Mouse (Mus musculus) gonadal fat pad, adult 2 months (tissue): ENCODE results near the gene Tmem120b. TPM values are rescaled to one million over a fixed set of nuclear protein-coding genes. Genes with fewer than 3 reads are reported as not detected.
"Not testable (repeated sequence)": the region's sequence is repeated elsewhere in the genome, so short reads cannot be mapped to it uniquely, and the experiment has no call there.

Experiments
- DNase-seq: peaks from one replicate; pipeline ENCODE4 v3.0.0-alpha.2; 2012; ENCODE audit warnings: low read depth
- polyA plus RNA-seq: library from polyadenylated mRNA; depleted of rRNA; stranded (reverse); fragments of >200 nt; gene quantifications from 2 replicates; pipeline ENCODE4 v1.2.3, GENCODE M21; 2012

The Tmem120b gene
- polyA plus RNA-seq, 1 experiment, result 66.6 TPM

DNA sequence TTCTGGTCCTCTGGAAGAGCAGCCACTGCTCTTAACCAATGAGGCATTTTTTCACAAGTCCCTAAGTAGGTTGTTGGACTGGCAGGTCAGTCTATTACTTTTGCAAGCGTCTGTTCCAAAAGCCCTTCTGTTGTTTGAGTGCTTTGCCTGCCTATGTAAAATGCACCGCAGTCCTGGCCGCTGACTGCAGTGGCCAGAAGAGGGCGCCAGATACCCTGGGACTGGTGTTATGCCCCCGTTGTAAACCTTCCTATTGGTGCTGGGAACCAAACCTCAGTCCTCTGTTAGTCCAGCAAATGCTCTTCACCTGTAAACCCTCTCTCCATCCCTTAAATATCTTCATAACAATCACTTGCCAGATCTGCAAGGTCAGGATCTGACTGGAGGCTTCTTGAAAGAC lies 16.5 kb upstream of the Tmem120b start:
- DNase-seq, result no peak

DNA sequence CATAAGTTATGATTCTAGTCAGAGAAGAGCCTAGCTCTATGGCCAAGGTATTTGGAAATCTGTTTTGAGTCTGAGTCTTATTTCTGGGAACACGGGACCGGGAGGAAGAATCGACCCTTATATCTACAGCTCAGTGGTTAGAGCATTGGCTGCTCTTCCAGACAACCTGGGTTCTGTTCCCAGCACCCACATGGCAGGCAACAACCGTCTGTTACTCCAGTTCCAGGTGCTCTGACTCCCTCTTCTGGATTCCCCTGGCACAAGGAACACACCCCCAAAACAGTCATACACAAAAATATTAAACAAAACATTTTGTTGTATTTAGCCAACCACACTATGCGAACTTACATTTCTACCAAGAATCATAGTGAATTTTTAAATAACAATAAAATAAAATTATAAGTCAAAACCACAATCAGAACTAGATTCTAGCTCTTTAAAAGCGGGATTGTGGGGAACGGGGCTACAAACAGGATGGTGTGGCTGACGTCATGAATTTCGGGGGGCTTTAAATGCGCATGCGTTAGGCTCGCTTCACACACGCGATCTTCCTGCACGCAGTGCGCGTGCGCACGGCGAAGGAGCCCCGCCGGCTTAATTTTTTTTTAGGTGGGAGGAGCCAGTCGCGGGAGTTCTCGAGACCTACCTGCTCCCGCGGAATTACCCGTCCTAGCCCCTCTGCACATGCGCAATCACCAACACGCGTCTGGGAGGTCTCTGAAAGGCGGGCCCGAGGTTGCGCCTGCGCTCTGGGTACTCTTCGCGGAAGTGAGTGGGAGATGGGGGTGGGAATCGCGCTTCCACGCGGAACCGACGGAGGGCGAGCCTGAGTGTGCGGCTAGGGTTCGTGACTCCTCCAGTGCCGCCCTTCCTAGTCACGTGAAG lies 10.6 kb upstream of the Tmem120b start:
- peak; percentile 96 for DNase-seq

DNA sequence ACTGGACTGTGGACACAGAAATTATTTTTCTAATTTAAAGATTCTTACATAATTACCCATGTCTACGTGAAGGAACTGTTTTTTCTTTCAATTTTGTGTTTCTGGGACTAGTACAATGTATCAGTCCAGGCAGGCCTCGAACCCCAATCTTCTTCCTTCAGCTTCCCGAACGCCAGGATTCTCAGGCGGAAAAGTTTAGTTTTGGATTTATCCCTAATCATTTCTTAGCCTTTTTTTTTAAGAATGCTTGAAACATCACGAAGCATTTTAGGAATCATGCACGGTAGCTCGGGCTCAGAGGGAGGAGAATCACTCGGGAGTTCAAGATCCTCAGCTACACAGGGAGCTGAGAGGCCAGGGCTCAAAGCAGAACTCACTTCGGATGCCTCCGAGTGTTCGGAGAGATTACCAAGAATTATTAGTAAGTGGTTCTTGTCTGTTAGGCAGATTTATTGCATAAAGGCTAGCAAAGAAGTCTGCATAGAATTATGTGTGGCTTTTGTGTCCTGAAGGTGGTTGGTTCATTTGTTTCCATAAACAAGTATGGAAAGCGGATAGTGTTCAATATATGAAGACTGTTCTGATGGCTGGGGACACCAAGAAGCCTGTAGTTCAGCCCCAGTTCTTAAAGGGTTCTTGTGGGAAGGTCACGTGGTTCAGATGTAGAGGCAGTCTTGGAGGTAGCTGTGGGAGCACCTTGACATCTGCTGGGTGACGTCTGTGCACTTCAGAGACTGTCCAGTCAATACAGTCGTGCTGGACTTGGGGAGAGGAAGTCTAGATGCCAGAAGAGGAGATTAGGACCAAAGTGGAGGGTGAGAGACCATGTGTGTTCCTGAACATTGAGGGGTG lies 9.7 kb upstream of the Tmem120b start:
- no peak for DNase-seq

DNA sequence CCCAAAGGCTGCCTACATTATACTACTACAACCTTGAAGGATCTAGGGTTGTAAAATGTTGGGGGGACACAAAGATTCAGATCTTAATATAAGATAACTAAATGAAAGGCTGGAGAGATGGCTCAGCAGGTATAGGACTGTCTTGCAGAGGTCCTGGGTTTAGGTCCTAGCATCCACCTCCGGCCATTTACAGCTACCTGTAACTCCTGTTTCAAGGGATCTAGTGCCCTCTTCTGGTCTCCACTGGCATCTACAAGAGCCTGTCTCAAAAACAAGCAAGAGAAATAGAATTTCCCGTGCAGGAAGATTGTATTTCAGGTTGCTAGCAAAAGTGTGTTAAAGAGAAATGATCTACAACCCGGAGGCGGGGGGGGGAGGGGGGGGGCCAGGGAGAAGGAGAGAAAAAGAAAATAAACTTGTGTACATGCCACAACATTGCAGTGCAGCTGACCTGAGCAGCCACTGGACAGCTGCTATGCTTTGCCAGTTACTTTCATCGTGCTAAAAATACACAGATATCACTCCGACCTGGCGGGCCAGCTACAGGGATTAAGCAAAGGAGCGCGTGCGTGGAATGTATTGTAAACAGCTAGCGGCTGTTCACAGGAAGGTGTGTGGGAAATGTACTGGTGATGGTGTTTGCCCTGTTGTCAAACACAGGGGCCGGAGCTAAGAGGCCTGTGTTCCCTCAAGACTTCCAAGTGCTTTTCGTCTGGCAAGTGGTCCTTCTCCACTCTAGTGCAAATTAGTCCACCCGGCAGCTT lies 8.3 kb upstream of the Tmem120b start:
- no peak for DNase-seq

DNA sequence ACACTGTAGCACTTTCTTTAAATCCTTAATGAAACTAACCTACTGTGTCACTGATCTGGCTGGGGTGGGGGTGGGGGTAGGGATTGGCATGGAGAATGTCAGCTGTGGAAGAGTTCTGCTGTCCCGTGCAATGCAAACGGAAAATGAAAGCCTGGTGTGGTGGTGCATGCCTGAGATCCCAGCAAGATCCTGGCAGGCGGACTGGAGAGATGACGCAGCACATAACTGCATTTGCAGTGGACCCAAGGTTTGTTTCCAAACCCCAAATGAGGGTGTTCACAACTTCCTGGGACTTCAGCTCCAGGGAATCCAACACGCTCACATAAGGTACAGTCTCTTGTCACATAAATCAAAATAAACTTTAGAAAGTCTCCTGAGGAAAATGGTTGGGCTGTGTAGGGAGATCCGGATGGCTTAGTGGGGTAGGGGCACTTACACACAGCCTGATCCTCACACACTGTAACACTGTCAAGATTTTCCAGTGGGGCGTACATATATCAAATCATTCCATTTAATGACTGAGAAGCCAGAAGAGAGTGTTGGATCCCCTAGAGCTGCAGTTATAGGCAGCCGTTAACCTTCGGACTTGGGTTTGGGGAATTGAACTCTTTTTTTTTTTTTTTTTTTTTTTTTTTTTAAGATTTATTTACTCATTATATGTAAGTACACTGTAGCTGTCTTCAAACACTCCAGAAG lies 7.4 kb upstream of the Tmem120b start:
- no peak for DNase-seq

DNA sequence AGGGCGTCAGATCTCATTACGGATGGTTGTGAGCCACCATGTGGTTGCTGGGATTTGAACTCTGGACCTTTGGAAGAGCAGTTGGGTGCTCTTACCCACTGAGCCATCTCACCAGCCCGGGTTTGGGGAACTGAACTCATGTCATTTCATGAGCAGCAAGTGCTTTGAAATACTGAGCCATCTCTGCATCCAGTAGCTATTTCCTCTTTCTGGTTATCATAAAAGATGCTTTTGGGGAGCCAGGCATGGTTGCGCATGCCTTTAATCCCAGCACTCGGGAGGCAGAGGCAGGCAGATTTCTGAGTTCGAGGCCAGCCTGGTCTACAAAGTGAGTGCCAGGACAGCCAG lies 6.8 kb upstream of the Tmem120b start:
- not testable (repeated sequence) for DNase-seq

DNA sequence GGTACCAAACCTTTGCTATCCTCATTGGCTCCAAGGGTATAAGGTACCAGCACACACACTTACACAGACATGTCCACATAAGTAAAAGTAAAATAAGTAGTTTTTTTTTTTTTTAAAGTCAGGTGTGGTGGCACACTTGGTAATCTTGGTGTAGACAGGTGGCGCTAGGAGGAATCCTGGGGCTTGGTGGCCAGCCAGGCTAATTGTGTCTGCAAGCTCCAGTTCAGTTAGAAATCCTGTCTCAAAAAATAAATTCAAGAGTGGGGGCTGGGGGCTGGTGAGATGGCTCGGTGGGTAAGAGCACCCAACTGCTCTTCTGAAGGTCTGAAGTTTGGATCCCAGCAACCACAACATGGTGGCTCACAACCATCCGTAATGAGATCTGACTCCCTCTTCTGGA lies 5.1 kb upstream of the Tmem120b start:
- DNase-seq, result no peak

DNA sequence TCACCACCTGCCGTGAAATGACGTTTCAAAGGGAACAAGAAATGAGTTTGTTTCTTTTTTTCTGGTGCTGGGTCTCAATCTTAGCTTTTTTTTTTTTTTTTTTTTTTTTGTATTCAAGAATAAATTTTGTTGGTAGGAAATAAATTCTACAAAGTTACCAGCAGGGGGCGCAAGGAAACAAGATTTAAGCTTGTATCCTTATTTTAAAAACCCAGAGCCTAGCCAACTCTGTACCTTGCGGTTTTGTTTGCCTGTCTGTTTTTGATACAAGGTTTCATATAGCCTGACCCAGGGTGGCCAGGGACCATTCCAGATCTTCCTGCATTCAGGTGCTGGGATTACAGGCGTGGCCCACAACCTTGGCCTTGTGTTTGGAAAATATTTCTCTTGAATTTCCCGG lies 4.0 kb upstream of the Tmem120b start:
- DNase-seq, result no peak

DNA sequence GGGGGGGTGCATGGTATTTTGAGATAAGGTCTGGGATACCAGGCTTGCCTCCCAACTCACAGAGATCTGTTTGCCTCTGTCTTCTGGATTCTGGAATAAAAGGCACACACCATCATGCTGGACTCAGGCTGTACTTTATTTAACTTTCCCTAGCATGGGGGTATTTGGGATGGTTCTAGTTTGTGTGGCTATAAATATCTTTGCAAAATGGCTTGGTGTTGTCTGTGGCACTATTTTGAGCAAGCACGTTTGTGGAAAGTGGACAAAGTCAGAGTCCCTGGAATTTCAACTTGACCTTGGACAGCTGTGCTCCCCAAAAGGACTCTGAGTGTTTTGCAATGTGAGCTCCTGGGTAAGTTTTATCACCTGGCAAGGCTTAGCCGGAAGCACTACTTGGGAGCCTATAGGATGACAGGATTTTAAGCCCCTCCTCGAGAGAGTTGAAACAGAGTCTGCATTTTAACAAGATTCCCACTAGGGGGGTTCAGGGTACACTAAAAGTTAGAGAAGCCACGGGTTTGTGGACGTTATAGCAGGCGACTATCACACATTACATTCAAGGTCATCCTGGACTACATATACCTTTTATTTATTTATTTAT lies 720 bp upstream of the Tmem120b start:
- DNase-seq, result no peak

DNA sequence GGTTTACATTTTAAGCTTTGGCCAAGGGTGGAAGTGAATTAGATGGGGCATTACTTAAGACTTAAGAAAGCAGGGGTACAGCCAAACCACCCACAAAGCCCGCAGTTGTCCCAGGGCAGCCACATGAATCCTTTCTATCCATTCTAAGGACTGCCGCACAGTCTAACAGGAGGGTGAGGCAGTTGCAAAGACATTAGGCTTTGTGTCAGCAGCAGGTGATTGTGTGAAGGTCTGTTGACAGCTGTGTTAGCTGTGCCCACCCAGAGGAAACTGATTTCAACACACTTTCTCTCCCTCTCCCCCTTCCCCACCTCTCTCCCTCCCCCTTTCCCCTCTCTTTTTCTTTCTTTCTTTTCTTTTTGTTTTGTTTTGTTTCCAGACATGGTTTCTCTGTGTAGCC lies 499 bp downstream of the Tmem120b start:
- no peak for DNase-seq

DNA sequence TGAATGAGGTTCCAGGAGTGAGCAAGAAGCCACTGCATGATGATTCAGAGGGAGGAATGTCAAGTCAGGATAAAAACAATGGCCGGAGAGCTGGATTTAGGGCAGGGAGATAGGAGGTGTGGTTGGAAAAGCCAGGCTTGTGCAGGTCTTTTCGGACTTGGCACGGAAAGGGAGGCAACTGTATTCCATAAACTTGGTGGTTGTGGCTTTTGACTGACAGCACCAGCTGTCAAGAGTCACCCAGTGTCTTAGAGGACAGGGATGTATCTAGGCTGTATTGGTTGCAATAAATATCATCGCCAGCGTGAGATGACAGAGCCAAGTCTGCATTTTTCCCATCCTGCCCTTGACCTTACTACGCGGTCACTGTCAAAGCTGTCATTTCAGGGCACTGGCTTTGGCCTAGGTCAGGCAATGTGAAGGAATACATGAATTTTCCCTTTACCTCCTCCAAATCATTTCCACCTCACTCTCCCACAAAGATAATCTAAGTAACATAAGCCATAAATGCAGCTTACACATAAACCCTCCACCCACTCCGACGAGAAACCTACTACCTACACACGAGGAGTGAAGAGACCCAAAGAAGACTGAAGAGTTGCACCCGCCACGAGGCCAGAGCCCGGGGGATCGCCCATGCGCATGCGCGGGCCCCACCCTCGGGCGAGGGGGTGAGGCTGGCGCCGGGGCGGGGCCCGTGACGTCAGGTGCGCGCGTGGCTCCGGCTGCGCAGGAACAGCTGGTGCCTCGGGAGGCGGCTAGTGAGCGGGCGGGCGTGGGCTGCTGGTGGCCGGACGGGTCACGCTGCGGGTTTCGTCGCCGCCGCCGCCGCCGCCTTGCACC lies 7.6 kb downstream of the Tmem120b start:
- no peak for DNase-seq

DNA sequence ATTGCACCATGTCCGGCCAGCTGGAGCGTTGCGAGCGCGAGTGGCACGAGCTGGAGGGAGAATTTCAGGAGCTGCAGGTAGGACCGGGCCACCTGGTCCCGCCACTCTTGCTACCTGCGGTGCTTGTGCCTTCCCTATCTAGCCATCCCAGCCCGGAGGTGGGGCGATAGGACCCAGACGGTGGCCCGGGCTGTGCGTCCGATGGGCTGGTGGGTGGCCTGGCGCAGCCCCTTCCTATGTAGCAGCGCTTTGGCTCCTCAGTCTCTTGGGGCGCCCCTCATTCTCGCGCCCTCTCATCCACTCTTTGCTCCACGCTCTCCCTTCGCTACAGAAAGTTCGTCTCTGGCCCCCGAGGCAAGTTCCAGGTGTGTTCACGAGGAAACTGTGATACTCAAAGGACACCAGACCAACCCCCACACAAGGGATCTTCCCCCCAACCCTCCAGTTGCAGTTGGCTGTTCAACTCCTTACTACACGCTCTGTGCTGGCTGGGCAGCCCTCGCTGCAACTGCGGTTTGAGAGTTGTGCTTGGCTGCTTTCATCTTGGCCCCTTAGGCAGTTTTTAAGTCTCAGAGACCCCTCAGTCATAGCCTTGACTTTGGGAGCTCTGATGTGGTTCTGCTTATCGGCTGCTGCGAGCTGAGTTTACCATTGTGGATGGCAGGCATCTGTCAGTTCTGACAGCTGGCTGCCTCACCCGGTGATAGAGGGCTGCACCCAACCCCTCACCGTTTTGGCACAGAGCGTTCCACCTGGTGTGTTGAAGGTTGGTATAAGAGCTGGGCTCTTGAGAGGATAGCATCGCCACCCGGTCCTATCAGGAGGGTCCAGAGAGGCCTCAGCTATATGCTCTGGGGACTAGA lies 8.4 kb downstream of the Tmem120b start:
- no peak for DNase-seq

DNA sequence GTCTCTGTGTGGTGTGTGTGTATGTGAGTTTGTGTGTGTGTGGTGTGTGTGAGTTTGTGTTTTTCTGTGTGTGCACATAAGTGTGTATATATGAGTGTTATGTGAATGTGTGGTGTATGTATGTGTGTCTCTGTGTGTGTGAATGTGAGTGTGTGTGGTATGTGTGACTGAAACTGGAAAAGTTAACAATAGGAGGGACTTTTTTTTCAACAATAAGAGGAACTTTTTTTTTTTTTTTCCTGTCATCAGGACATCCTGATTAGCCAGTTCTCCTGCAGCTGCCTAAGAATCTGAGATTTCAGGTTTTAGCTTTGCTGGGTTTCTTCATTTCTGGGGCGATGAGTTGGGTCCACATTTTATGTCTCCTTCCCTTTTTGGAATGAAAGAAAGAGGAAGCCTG lies 11.4 kb downstream of the Tmem120b start:
- no peak for DNase-seq

DNA sequence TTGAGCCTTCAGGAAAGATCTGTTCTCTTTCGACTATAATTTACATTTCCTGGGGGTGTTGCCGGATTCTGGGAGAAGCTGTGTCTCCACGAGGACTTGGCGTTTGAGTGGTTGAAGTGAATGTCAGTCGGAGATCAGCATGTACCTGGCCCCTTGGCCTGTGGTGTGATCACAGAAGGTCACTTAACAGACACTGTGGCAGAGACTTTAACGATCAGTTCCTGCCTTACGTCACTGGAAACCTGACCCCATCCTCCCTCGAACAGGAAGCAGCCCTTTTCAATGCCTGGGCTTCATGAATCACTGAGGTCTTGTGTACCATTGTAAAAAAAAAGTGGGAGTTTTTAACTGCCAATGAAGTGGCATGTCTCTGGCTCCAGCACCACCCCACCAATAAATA lies 11.8 kb downstream of the Tmem120b start:
- no peak for DNase-seq

DNA sequence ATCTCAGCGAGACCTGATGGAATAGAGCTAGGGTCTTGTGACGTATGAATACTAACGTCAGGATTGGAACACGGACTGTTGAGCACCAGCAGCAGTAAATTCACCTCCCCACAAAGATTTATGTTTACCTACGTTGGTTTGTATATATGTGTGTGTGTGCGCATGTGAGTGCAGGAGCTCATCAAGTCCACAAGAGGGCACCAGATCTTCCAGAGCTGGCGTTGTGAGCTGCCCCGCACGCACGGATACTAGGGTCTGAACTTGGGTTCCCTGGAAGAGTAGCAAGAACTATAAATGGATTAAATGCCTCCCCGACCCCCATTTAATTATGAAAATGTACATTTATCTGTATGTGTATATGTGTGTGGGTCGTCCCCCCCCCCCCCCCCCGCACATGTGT lies 12.3 kb downstream of the Tmem120b start:
- no peak for DNase-seq

DNA sequence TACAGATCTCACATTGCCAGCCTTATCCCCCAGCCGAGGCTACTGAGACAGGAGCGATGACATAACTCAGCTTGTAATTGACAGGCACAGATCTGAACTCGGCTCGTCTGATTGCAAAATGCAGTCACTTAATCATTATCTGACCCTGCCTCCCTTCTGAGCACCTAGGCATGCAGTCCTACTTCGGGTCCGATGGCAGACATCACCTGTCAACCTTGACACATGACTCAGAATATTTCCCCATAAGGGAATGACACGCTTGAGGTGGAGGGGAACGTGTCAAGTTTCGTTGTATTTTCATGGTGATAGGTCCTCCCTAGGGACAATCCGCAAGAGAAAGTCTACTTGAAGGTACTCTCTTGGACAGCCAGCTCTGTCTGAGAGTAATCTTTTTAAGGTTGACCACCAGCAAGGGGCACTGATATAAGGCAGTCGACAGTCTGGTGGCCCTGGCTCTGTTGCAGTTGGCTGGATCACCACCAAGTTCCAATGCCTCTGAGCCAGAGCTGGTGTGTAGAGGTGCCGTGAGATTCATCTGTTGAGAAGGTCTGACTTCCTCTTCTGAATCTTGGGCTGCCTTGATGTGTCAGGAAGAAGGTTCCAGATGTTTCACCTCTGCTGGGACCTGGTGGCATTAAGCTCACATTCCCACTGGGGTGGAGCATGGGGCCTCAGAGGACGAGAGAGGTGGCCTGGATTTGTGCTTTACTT lies 15.3 kb downstream of the Tmem120b start:
- DNase-seq, result no peak

DNA sequence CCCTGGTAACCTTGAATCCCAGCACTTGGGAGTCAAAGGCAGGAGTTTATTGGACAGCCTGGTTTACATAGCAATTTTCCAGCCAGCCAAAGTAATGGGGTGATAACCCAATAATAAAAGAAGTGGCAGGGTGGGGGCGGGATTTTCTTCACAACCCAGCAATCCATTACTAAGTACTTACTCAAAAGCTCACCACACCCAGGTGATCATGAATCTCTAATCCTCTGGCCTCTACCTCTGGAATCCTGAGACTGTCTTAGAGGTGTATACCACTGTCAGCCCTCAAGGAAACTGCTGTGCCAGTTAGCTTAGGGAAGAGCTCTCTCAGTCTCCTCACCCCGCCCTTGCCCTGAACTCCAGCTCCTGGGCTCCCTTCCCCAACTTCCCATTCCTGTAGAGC lies 18.3 kb downstream of the Tmem120b start:
- DNase-seq, result no peak

DNA sequence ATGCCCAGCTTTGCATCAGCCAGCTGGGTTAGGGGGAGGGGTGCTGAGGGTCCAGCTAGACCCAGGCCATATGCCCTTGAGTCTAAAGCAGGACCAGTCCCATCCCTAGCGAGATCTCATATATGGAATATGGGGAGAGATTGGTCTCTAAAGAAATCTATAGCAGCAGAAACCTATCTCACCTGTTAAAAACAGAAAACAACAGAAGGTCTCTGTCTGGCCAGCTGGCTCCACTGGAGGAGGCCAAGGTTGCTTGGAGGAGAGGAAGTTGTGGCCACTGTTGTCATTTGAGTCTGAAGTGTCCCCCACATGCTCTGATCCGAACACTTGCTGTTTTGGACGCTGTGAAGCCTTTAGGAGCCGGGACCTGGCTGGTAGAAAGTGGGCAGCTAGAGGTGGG lies 20.6 kb downstream of the Tmem120b start:
- DNase-seq, result no peak
